Mouse (Mus musculus) embryonic facial prominence, embryonic 10.5 days (tissue): ENCODE results near the gene Slc36a4. TPM values are rescaled to one million over a fixed set of nuclear protein-coding genes. Genes with fewer than 3 reads are reported as not detected.

Source experiments
- DNase-seq: peaks from one replicate; pipeline ENCODE4 v3.0.0-alpha.2; 2017; ENCODE audit warnings: low spot score
- H3K27ac ChIP-seq: fragments of 300-500 bp; sonication (generic); replicated peaks from 2 replicates; pipeline ENCODE4 v1.5.1; 2016; ENCODE audit warnings: mild to moderate bottlenecking
- H3K27me3 ChIP-seq: fragments of 300-500 bp; sonication (generic); replicated peaks from 2 replicates; pipeline ENCODE4 v1.6.1; 2016; ENCODE audit warnings: low read depth, mild to moderate bottlenecking; ENCODE audit not compliant: poor library complexity, severe bottlenecking
- H3K36me3 ChIP-seq: fragments of 300-500 bp; sonication (generic); replicated peaks from 2 replicates; pipeline ENCODE4 v1.6.1; 2016; ENCODE audit warnings: mild to moderate bottlenecking, moderate library complexity
- H3K4me1 ChIP-seq: fragments of 300-500 bp; sonication (generic); 2 replicates; pipeline ENCODE4 v1.6.1; 2016
- H3K4me3 ChIP-seq: fragments of 300-500 bp; sonication (generic); 2 replicates; pipeline ENCODE4 v1.5.1; 2016; ENCODE audit warnings: mild to moderate bottlenecking, moderate library complexity
- H3K9me3 ChIP-seq: fragments of 300-500 bp; sonication (generic); 2 replicates; pipeline ENCODE4 v1.6.1; 2016; ENCODE audit warnings: mild to moderate bottlenecking
- WGBS: fragments of 180-500 bp; shearing (Covaris S2); methylation state at CpG from one replicate; pipeline ENCODE4 v1.1.7; 2016; 5-methylcytosine and 5-hydroxymethylcytosine counted together
- polyA plus RNA-seq: library from polyadenylated mRNA; unstranded; fragments of >200 nt; fragmentation: Nextera tagmentation; extraction: Ambion mirVana; gene quantifications from 2 replicates; pipeline ENCODE4 v1.2.1, GENCODE M21; 2016

The Slc36a4 gene
- polyA plus RNA-seq, 1 experiment from 2014 or later, result 11.5 TPM

GRCm38 (mm10) chr9:15772766-15773165, 63.2 kb downstream of the Slc36a4 start:
- Histone ChIP-seq H3K4me3 (no peak overlapping the region), H3K27me3 (peaks cover 14% of the 10 kb centered on the region; the same call in 1 of the 2 replicates), H3K36me3 (no peaks in the 10 kb centered on the region), H3K4me1 (peaks cover 11% of the 10 kb centered on the region), H3K27ac (no peak overlapping the region), H3K9me3 (no peaks in the 10 kb centered on the region)
- whole genome bisulfite sequencing, result 86% methylated on average over 12 of the region's 12 CpGs
- DNase-seq, result no peak

- peaks cover 8% of the 10 kb centered on the region; the same call in 1 of the 2 replicates for H3K4me1 ChIP-seq
- no peaks in the 10 kb centered on the region for H3K9me3 ChIP-seq
- DNase-seq, result no peak
- 62% methylated on average over 4 of the region's 4 CpGs for WGBS
- H3K27ac ChIP-seq, result no peak overlapping the region
- H3K36me3 ChIP-seq, result no peaks in the 10 kb centered on the region
- peaks cover 17% of the 10 kb centered on the region; the same call in 1 of the 2 replicates for H3K27me3 ChIP-seq
- H3K4me3 ChIP-seq, result no peak overlapping the region
Measured at GRCm38 (mm10) chr9:15773426-15773825, 63.9 kb downstream of the Slc36a4 start.

GRCm38 (mm10) chr9:15774911-15775310, 65.4 kb downstream of the Slc36a4 start:
- Histone ChIP-seq H3K36me3 (no peaks in the 10 kb centered on the region), H3K9me3 (no peaks in the 10 kb centered on the region), H3K27me3 (peaks cover 17% of the 10 kb centered on the region; the same call in 1 of the 2 replicates), H3K4me1 (peaks cover 8% of the 10 kb centered on the region; the same call in 1 of the 2 replicates), H3K27ac (no peak overlapping the region), H3K4me3 (no peak overlapping the region)
- DNase-seq, result no peak
- 39% methylated on average over 1 of the region's 1 CpGs for WGBS

GRCm38 (mm10) chr9:15781936-15782335, 72.4 kb downstream of the Slc36a4 start:
- WGBS, result 73% methylated on average over 4 of the region's 4 CpGs
- no peak for DNase-seq
- H3K9me3 ChIP-seq, result no peaks in the 10 kb centered on the region
- H3K4me3 ChIP-seq, result no peak overlapping the region
- no peak overlapping the region for H3K27ac ChIP-seq
- H3K4me1 ChIP-seq, result no peaks in the 10 kb centered on the region
- H3K27me3 ChIP-seq, result 0 out of 2 replicates have a peak, but pooled peaks cover 3% of the 10 kb centered on the region
- H3K36me3 ChIP-seq, result no peaks in the 10 kb centered on the region

- DNase-seq, result no peak
- H3K4me3 ChIP-seq, result no peak overlapping the region
- no peaks in the 10 kb centered on the region for H3K4me1 ChIP-seq
- H3K27ac ChIP-seq, result no peak overlapping the region
- 79% methylated on average over 3 of the region's 3 CpGs for WGBS
- H3K36me3 ChIP-seq, result no peaks in the 10 kb centered on the region
- no peaks in the 10 kb centered on the region for H3K27me3 ChIP-seq
- no peaks in the 10 kb centered on the region for H3K9me3 ChIP-seq
Measured at GRCm38 (mm10) chr9:15786192-15786591, 76.7 kb downstream of the Slc36a4 start.

- Histone ChIP-seq H3K27me3 (no peaks in the 10 kb centered on the region), H3K9me3 (no peaks in the 10 kb centered on the region), H3K4me1 (no peaks in the 10 kb centered on the region), H3K27ac (no peak overlapping the region), H3K36me3 (no peaks in the 10 kb centered on the region), H3K4me3 (no peak overlapping the region)
- no peak for DNase-seq
- WGBS, result 79% methylated on average over 2 of the region's 2 CpGs
Measured at GRCm38 (mm10) chr9:15786610-15787009, 77.1 kb downstream of the Slc36a4 start.

GRCm38 (mm10) chr9:15792076-15792475, 82.5 kb downstream of the Slc36a4 start:
- H3K4me3 ChIP-seq, result no peak overlapping the region
- H3K27me3 ChIP-seq, result no peaks in the 10 kb centered on the region
- no peaks in the 10 kb centered on the region for H3K9me3 ChIP-seq
- 88% methylated on average over 9 of the region's 9 CpGs for WGBS
- no peaks in the 10 kb centered on the region for H3K36me3 ChIP-seq
- DNase-seq, result no peak
- H3K27ac ChIP-seq, result no peak overlapping the region
- H3K4me1 ChIP-seq, result no peaks in the 10 kb centered on the region

Other genes starting within 250 kb of the Slc36a4 start
- 2.5 and 2.6 TPM in 2 replicates for gene Smco4, start 216.3 kb upstream of the Slc36a4 start, polyA plus RNA-seq
- 0.59 TPM in 2 replicates for gene Deup1, start 81.8 kb upstream of the Slc36a4 start, polyA plus RNA-seq
- not detected in 2 replicates for gene Mtnr1b, start 164.8 kb downstream of the Slc36a4 start, polyA plus RNA-seq